Mouse (Mus musculus) ES-E14 (cell line): ENCODE results near the gene Epn3. TPM values are rescaled to one million over a fixed set of nuclear protein-coding genes. Genes with fewer than 3 reads are reported as not detected.

Source experiments
- DNase-seq: peaks from one replicate; pipeline ENCODE4 v3.0.0-alpha.2; 2013; ENCODE audit warnings: low read depth, low spot score
- H3K27ac ChIP-seq: 2 replicates; pipeline ENCODE4 v1.5.1; 2012; ENCODE audit warnings: low read depth, mild to moderate bottlenecking, low read length, moderate library complexity, mixed read lengths; ENCODE audit not compliant: poor library complexity, insufficient read depth, severe bottlenecking
- H3K36me3 ChIP-seq: 2 replicates; pipeline ENCODE4 v1.6.1; 2012; ENCODE audit warnings: mild to moderate bottlenecking, low read length, moderate library complexity, mixed read lengths; ENCODE audit not compliant: control insufficient read depth, poor library complexity, insufficient read depth, severe bottlenecking
- H3K4me1 ChIP-seq, 2 experiments: fragments of 150-350 bp in 1 of 2; sonication (generic) in 1 of 2; 2 replicates each; pipeline ENCODE4 v1.6.1; 2012; ENCODE audit warnings: low read length in 2 of 2, mild to moderate bottlenecking in 1 of 2, mixed read lengths in 1 of 2; ENCODE audit not compliant: control insufficient read depth in 2 of 2, insufficient read depth in 2 of 2, poor library complexity in 1 of 2
- H3K4me3 ChIP-seq, 2 experiments: fragments of 150-350 bp in 1 of 2; sonication (generic) in 1 of 2; 2 replicates each; pipeline ENCODE4 v1.5.1; 2012; ENCODE audit warnings: low read length in 2 of 2, low read depth in 1 of 2, mild to moderate bottlenecking in 1 of 2, mixed read lengths in 1 of 2; ENCODE audit not compliant: insufficient read depth in 1 of 2, poor library complexity in 1 of 2, severe bottlenecking in 1 of 2
- H3K9ac ChIP-seq: 2 replicates; pipeline ENCODE4 v1.6.1; 2012; ENCODE audit warnings: low read depth, mild to moderate bottlenecking, low read length, mixed read lengths; ENCODE audit not compliant: poor library complexity, insufficient read depth, severe bottlenecking
- H3K9me3 ChIP-seq: fragments of 150-350 bp; sonication (generic); 2 replicates; pipeline ENCODE4 v1.6.1; 2012; ENCODE audit warnings: low read depth, mild to moderate bottlenecking, low read length; ENCODE audit not compliant: control insufficient read depth, insufficient read depth
- CHD2 ChIP-seq: IDR thresholded peaks from 2 replicates; pipeline ENCODE4 v1.6.1; 2014; ENCODE audit warnings: mild to moderate bottlenecking, low read depth, low read length, inconsistent platforms
- HCFC1 ChIP-seq: IDR thresholded peaks from 2 replicates; pipeline ENCODE4 v1.6.1; 2012; ENCODE audit warnings: low read length, inconsistent platforms, borderline replicate concordance; ENCODE audit not compliant: insufficient read depth
- MAFK ChIP-seq: IDR thresholded peaks from 2 replicates; pipeline ENCODE4 v1.6.1; 2014; ENCODE audit warnings: mild to moderate bottlenecking, low read depth, low read length, inconsistent platforms; ENCODE audit not compliant: insufficient read depth
- ZC3H11A ChIP-seq: IDR thresholded peaks from 2 replicates; pipeline ENCODE4 v1.6.1; 2012; ENCODE audit warnings: low read depth, mild to moderate bottlenecking, inconsistent platforms, low read length, borderline replicate concordance
- ZNF384 ChIP-seq: IDR thresholded peaks from 2 replicates; pipeline ENCODE4 v1.6.1; 2012; ENCODE audit warnings: low read depth, low read length, inconsistent platforms
- in situ Hi-C, 2 experiments: fragments of 600-800 bp; cut with MboI; formaldehyde crosslinking; loops; one replicate each; pipeline ENCODE4 v1.15.1; 2025; ENCODE audit warnings: low sequenced_read_pairs in 2 of 2, inconsistent platforms in 1 of 2; ENCODE audit not compliant: unreplicated experiment in 2 of 2
- total RNA-seq: library from RNA; depleted of rRNA; stranded (reverse); fragments of 300-350 nt; gene quantifications from 2 replicates; pipeline ENCODE4 v1.2.3, GENCODE M21; 2012

The Epn3 gene
- total RNA-seq, 1 experiment: 1.7 TPM

GRCm38 (mm10) chr11:94455161-94455820 is 44.5 kb downstream of the Epn3 start:
- Histone ChIP-seq H3K4me3 (no peak overlapping the region), H3K4me1 (peaks cover 0 to 5% of the 10 kb centered on the region in 2 experiments; a peak in 2 of 4 replicates), H3K36me3 (no peaks in the 10 kb centered on the region), H3K27ac (no peak overlapping the region), H3K9ac (no peak overlapping the region), H3K9me3 (no peaks in the 10 kb centered on the region)
- no peak for DNase-seq
- TF ChIP-seq HCFC1 (no peak), CHD2 (no peak), MAFK (no peak), ZNF384 (no peak), ZC3H11A (no peak)
- in situ Hi-C loops: no loop called here

GRCm38 (mm10) chr11:94454756-94455155 is 45.0 kb downstream of the Epn3 start:
- no peaks in the 10 kb centered on the region for H3K36me3 ChIP-seq
- H3K4me3 ChIP-seq: no peak overlapping the region
- in situ Hi-C loops: no loop called here
- DNase-seq: no peak
- H3K27ac ChIP-seq: no peak overlapping the region
- no peaks in the 10 kb centered on the region for H3K9me3 ChIP-seq
- peaks cover 0 to 5% of the 10 kb centered on the region in 2 experiments; a peak in 2 of 4 replicates for H3K4me1 ChIP-seq
- H3K9ac ChIP-seq: no peak overlapping the region
- TF ChIP-seq HCFC1: no peak
- no peak for TF ChIP-seq MAFK
- TF ChIP-seq CHD2: no peak
- no peak for TF ChIP-seq ZC3H11A

- Histone ChIP-seq H3K27ac (no peak overlapping the region), H3K9me3 (no peaks in the 10 kb centered on the region), H3K9ac (no peak overlapping the region), H3K4me3 (no peak overlapping the region), H3K4me1 (peaks cover 0 to 5% of the 10 kb centered on the region in 2 experiments; a peak in 2 of 4 replicates), H3K36me3 (no peaks in the 10 kb centered on the region)
- TF ChIP-seq ZC3H11A: no peak
- TF ChIP-seq MAFK: no peak
- no peak for TF ChIP-seq HCFC1
- TF ChIP-seq ZNF384: no peak
- TF ChIP-seq CHD2: no peak
- in situ Hi-C loops: no loop called here
- no peak for DNase-seq
These were observed 48.5 kb downstream of the Epn3 start for GRCm38 (mm10) chr11:94451091-94451773.

- DNase-seq: no peak
- in situ Hi-C loops: no loop called here
- H3K9ac ChIP-seq: no peak overlapping the region
- TF ChIP-seq ZC3H11A (no peak), HCFC1 (no peak), CHD2 (no peak), ZNF384 (no peak), MAFK (no peak)
- H3K9me3 ChIP-seq: no peaks in the 10 kb centered on the region
- H3K4me3 ChIP-seq: no peak overlapping the region
- H3K4me1 ChIP-seq: peaks cover 0 to 3% of the 10 kb centered on the region in 2 experiments; a peak in 2 of 4 replicates
- H3K27ac ChIP-seq: no peak overlapping the region
- H3K36me3 ChIP-seq: no peaks in the 10 kb centered on the region
These were observed 49.9 kb downstream of the Epn3 start for GRCm38 (mm10) chr11:94449886-94450285.
